Mouse (Mus musculus) embryo, embryonic 11 days (tissue): Measurements from ENCODE around the gene D7Ertd443e.

Source experiments
- DNase-seq: peaks from one replicate; pipeline ENCODE4 v3.0.0-alpha.2; 2015

The D7Ertd443e gene

GRCm38 (mm10) chr7:134287570-134288222 lies 97.8 kb downstream of the D7Ertd443e start:
- peak; percentile 20 for DNase-seq

- no peak for DNase-seq
These were observed 112.5 kb downstream of the D7Ertd443e start for GRCm38 (mm10) chr7:134272956-134273355.

- DNase-seq: no peak
These were observed 113.0 kb downstream of the D7Ertd443e start for GRCm38 (mm10) chr7:134272421-134272820.

GRCm38 (mm10) chr7:134265783-134266182 lies 119.7 kb downstream of the D7Ertd443e start:
- no peak for DNase-seq

- peak; percentile 72 for DNase-seq
These were observed 122.1 kb downstream of the D7Ertd443e start for GRCm38 (mm10) chr7:134263146-134263906.

GRCm38 (mm10) chr7:134261003-134261701 lies 124.3 kb downstream of the D7Ertd443e start:
- peak; percentile 20 for DNase-seq

GRCm38 (mm10) chr7:134250273-134250870 lies 135.1 kb downstream of the D7Ertd443e start:
- DNase-seq: no peak

GRCm38 (mm10) chr7:134248041-134248440 lies 137.4 kb downstream of the D7Ertd443e start:
- DNase-seq: no peak

GRCm38 (mm10) chr7:134246624-134247023 lies 138.8 kb downstream of the D7Ertd443e start:
- DNase-seq: no peak

- no peak for DNase-seq
These were observed 142.7 kb downstream of the D7Ertd443e start for GRCm38 (mm10) chr7:134242773-134243172.

- DNase-seq: no peak
These were observed 144.2 kb downstream of the D7Ertd443e start for GRCm38 (mm10) chr7:134241212-134241611.

GRCm38 (mm10) chr7:134240579-134240978 lies 144.9 kb downstream of the D7Ertd443e start:
- no peak for DNase-seq

- no peak for DNase-seq
These were observed 146.6 kb downstream of the D7Ertd443e start for GRCm38 (mm10) chr7:134238863-134239262.

- no peak for DNase-seq
These were observed 148.1 kb downstream of the D7Ertd443e start for GRCm38 (mm10) chr7:134237356-134237755.

GRCm38 (mm10) chr7:134236727-134237126 lies 148.7 kb downstream of the D7Ertd443e start:
- DNase-seq: no peak

GRCm38 (mm10) chr7:134235552-134235951 lies 149.9 kb downstream of the D7Ertd443e start:
- DNase-seq: no peak

GRCm38 (mm10) chr7:134231378-134232346 lies 153.8 kb downstream of the D7Ertd443e start, which contains the start of gene Adam12:
TSS of gene Adam12 (minus strand) at chr7:134232146.
- DNase-seq: no peak

- DNase-seq: no peak
These were observed 154.8 kb downstream of the D7Ertd443e start for GRCm38 (mm10) chr7:134230708-134231107.

GRCm38 (mm10) chr7:134229899-134230298 lies 155.6 kb downstream of the D7Ertd443e start:
- no peak for DNase-seq

- DNase-seq: peak; percentile 70
These were observed 157.5 kb downstream of the D7Ertd443e start for GRCm38 (mm10) chr7:134227773-134228455.

- DNase-seq: no peak
These were observed 158.4 kb downstream of the D7Ertd443e start for GRCm38 (mm10) chr7:134227101-134227500.
